Mouse (Mus musculus) lung, adult 18-20 months (tissue): ENCODE measurements around the gene Atp13a2.

Experiments
- DNase-seq, 2 experiments: peaks; one replicate each; pipeline ENCODE4 v3.0.0; 2022; ENCODE audit warnings: mixed read lengths in 2 of 2

Atp13a2 gene

DNA sequence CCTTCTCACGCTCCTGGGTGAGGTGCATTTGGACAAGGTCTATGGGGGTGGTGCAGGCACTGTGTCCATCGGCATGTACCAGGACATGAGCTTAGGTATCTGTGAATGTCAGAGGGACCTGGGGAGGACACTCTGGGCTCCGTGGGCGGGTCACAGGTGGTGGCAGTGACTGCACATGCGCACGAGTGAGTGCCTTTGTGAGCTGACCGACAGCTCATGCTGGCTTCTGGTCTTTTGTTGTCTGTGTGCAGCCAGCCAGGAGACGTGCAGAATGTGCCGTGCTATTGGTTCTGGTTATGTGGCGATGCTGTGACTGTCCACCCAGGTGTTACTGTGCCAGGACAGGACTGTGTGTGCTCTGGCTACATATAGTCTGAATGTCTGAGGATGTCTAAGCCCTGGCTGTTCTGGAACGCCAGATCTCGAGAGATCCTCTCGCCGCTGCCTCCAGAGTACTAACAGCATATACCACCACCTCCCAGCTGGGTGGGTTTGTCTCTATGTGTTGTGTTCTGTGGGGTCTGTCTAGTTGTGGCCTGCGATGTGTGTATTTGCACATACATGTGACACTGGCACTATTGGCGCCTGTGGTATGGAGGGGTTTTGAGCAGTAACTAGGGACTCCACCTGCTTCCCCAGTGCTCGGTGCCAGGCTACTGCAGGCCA is 62.3 kb downstream of the Atp13a2 start:
- DNase-seq: no peak

DNA sequence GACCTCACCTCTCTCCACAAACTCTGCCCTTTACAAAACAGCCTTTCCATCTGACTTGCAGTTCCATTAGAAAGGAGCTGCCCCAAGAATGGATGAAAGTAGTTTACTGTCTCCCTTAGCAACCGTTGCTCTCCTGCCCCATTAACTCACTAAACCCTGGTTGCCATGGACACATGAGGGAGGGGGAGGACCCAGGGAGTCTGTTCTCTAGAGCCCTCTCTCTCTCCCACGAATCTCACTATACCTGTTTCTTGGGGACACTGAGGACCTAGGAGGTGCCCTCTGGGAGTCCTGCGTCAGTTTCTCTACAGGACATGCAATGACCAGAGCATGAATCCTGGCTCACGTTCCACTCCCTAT is 62.8 kb downstream of the Atp13a2 start:
- DNase-seq: peak in 1 of 2 experiments; percentile 47

DNA sequence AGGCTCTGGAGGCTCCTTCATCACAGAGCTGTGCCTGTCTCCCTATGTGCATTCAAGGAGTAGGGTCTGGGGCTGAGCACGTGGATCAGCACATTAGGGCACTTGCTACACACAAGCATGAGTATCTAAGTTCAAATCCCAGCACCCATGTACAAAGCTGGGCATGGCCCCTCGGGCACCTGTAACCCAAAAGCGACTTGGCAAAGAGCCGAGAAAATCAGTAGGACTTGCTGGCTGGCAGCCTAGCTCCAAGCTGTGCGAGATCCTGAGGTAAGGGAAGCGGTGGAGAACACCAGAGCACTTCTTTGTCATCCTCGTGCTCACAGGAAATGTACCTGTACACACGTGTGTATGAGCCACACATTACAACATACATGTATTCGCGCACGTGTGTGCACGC is 65.8 kb downstream of the Atp13a2 start:
- DNase-seq: no peak

DNA sequence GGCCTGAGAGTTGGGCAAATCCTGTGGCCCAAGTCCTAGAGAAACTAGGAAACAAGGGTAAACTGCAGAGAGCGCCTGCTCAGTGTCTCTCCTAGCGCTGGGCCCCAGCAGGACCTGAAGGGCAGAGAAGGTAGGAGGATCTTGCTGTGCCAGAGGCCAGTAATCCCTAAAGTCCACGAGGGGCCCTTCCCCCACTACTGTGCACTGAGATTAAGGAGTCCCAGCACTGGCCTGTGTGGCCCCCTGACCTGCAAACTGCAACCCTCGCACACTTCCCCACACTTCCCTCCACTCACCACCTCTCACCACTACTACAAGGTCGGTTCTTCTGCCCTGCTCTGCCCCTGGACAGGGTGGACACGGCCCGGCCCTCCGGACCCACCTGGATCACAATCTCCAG is 66.5 kb downstream of the Atp13a2 start:
- no peak for DNase-seq

DNA sequence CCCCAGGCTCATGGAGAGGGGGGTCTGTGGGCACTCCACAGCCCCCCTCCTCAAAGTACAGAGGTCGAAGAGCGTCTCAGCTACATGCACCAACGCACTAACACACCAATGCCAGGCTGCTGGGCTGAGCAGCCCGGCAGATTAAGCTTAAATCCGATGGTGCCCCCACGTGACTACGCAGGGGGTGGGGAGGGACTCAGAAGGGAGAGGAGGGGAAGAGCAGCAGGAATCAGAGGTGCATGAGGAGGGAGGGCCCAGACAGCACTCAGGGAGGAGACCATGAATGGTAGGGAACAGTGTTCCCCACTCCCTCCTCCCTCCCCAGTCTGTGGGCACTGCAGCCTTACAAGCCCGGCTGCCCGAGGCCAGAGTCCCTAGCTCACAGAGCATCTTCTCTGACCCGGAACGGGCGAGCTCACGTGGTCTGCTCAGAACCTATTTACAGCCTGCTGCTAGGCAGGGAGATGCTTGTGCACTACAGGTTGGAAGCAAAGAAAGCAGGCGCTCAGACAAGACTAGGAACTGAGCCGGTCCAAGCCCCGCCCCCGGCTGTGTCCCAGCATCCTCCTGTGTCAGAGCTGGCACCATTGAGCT is 67.0 kb downstream of the Atp13a2 start:
- DNase-seq: no peak
